Mouse (Mus musculus) limb, embryonic 11.5 days (tissue): Measurements from ENCODE around the gene Fbxl19. TPM values are rescaled to one million over a fixed set of nuclear protein-coding genes. Genes with fewer than 3 reads are reported as not detected.
"Not testable (repeated sequence)": the region's sequence is repeated elsewhere in the genome, so short reads cannot be mapped to it uniquely, and the experiment has no call there.

Experiments used
- ATAC-seq: fragments of 200-750 bp; cut with Nextera tagmentation; 2 replicates; pipeline ENCODE4 v1.8.0; 2017; ENCODE audit warnings: low read depth; ENCODE audit not compliant: insufficient number of reproducible peaks, low FRiP score, low TSS enrichment
- DNase-seq: peaks from one replicate; pipeline ENCODE4 v3.0.0-alpha.2; 2015; ENCODE audit warnings: low spot score
- H3K27ac ChIP-seq: fragments of 300-500 bp; sonication (generic); replicated peaks from 2 replicates; pipeline ENCODE4 v1.5.1; 2014; ENCODE audit warnings: low read depth, mild to moderate bottlenecking, low read length
- H3K27me3 ChIP-seq: fragments of 300-500 bp; sonication (generic); 2 replicates; pipeline ENCODE4 v1.6.1; 2014; ENCODE audit warnings: mild to moderate bottlenecking, low read length, mixed read lengths; ENCODE audit not compliant: control insufficient read depth, insufficient read depth
- H3K36me3 ChIP-seq: fragments of 300-500 bp; sonication (generic); 2 replicates; pipeline ENCODE4 v1.6.1; 2014; ENCODE audit warnings: mild to moderate bottlenecking, low read length, moderate library complexity, mixed read lengths; ENCODE audit not compliant: control insufficient read depth, insufficient read depth
- H3K4me1 ChIP-seq: fragments of 300-500 bp; sonication (generic); 2 replicates; pipeline ENCODE4 v1.6.1; 2014; ENCODE audit warnings: low read length, mixed read lengths; ENCODE audit not compliant: control insufficient read depth, insufficient read depth
- H3K4me2 ChIP-seq: fragments of 300-500 bp; sonication (generic); 2 replicates; pipeline ENCODE4 v1.6.1; 2014; ENCODE audit warnings: low read depth, mild to moderate bottlenecking, moderate library complexity; ENCODE audit not compliant: severe bottlenecking
- H3K4me3 ChIP-seq: fragments of 300-500 bp; sonication (generic); 2 replicates; pipeline ENCODE4 v1.5.1; 2014; ENCODE audit warnings: low read depth, low read length
- H3K9ac ChIP-seq: fragments of 300-500 bp; sonication (generic); 2 replicates; pipeline ENCODE4 v1.6.1; 2014; ENCODE audit warnings: mild to moderate bottlenecking, low read length
- H3K9me3 ChIP-seq: fragments of 300-500 bp; sonication (generic); 2 replicates; pipeline ENCODE4 v1.6.1; 2016; ENCODE audit warnings: low read length; ENCODE audit not compliant: control insufficient read depth
- WGBS: fragments of 180-500 bp; shearing (Covaris S2); extraction: QIAGEN DNeasy Blood & Tissue Kit; methylation state at CpG from one replicate; pipeline ENCODE4 v1.1.7; 2014; 5-methylcytosine and 5-hydroxymethylcytosine counted together
- polyA plus RNA-seq: library from polyadenylated mRNA; unstranded; fragments of >200 nt; fragmentation: Nextera tagmentation; extraction: Ambion mirVana; gene quantifications from 2 replicates; pipeline ENCODE4 v1.2.1, GENCODE M21; 2014

The Fbxl19 gene
- polyA plus RNA-seq, 1 experiment from 2014 or later, result 10.9 TPM

GRCm38 (mm10) chr7:127718339-127718738, 26.0 kb upstream of the Fbxl19 start:
- no peak overlapping the region for H3K4me2 ChIP-seq
- H3K27me3 ChIP-seq, result no peaks in the 10 kb centered on the region
- H3K36me3 ChIP-seq, result no peaks in the 10 kb centered on the region
- H3K4me3 ChIP-seq, result no peak overlapping the region
- no peak overlapping the region for H3K9ac ChIP-seq
- H3K4me1 ChIP-seq, result peaks cover 10% of the 10 kb centered on the region; the same call in 1 of the 2 replicates
- no peaks in the 10 kb centered on the region for H3K9me3 ChIP-seq
- no peak for DNase-seq
- H3K27ac ChIP-seq, result no peak overlapping the region
- WGBS, result 90% methylated on average over 6 of the region's 6 CpGs
- ATAC-seq, result no peak

GRCm38 (mm10) chr7:127719258-127719657, 25.1 kb upstream of the Fbxl19 start:
- Histone ChIP-seq H3K9ac (no peak overlapping the region), H3K27ac (no peak overlapping the region), H3K4me1 (peaks cover 2% of the 10 kb centered on the region; the same call in 1 of the 2 replicates), H3K4me2 (no peak overlapping the region), H3K36me3 (no peaks in the 10 kb centered on the region), H3K4me3 (no peak overlapping the region), H3K27me3 (no peaks in the 10 kb centered on the region), H3K9me3 (no peaks in the 10 kb centered on the region)
- no peak for ATAC-seq
- DNase-seq, result no peak
- 93% methylated on average over 6 of the region's 6 CpGs for WGBS

- no peaks in the 10 kb centered on the region for H3K36me3 ChIP-seq
- no peaks in the 10 kb centered on the region for H3K27me3 ChIP-seq
- H3K9ac ChIP-seq, result no peak overlapping the region
- H3K4me2 ChIP-seq, result no peak overlapping the region
- no peaks in the 10 kb centered on the region for H3K9me3 ChIP-seq
- ATAC-seq, result no peak
- H3K4me3 ChIP-seq, result no peak overlapping the region
- H3K27ac ChIP-seq, result no peak overlapping the region
- 60% methylated on average over 2 of the region's 2 CpGs for WGBS
- no peaks in the 10 kb centered on the region for H3K4me1 ChIP-seq
- no peak for DNase-seq
Measured at GRCm38 (mm10) chr7:127725490-127725889, 18.9 kb upstream of the Fbxl19 start.

- ATAC-seq, result no peak
- Histone ChIP-seq H3K4me2 (no peak overlapping the region), H3K4me3 (no peak overlapping the region), H3K4me1 (no peaks in the 10 kb centered on the region), H3K9me3 (no peaks in the 10 kb centered on the region), H3K9ac (no peak overlapping the region), H3K27me3 (no peaks in the 10 kb centered on the region), H3K36me3 (no peaks in the 10 kb centered on the region), H3K27ac (no peak overlapping the region)
- no peak for DNase-seq
- WGBS, result 54% methylated on average over 6 of the region's 6 CpGs
Measured at GRCm38 (mm10) chr7:127725924-127726323, 18.4 kb upstream of the Fbxl19 start.

- Histone ChIP-seq H3K9me3 (no peaks in the 10 kb centered on the region), H3K4me3 (no peak overlapping the region), H3K27ac (no peak overlapping the region), H3K36me3 (no peaks in the 10 kb centered on the region), H3K9ac (no peak overlapping the region), H3K4me2 (no peak overlapping the region), H3K4me1 (no peaks in the 10 kb centered on the region), H3K27me3 (no peaks in the 10 kb centered on the region)
- DNase-seq, result no peak
- no peak for ATAC-seq
- 83% methylated on average over 7 of the region's 7 CpGs for WGBS
Measured at GRCm38 (mm10) chr7:127727898-127728297, 16.4 kb upstream of the Fbxl19 start.

- Histone ChIP-seq H3K36me3 (no peaks in the 10 kb centered on the region), H3K9me3 (no peaks in the 10 kb centered on the region), H3K4me1 (no peaks in the 10 kb centered on the region), H3K27ac (no peak overlapping the region), H3K27me3 (no peaks in the 10 kb centered on the region), H3K4me2 (no peak overlapping the region), H3K4me3 (no peak overlapping the region), H3K9ac (no peak overlapping the region)
- 69% methylated on average over 4 of the region's 4 CpGs for WGBS
- ATAC-seq, result no peak
- DNase-seq, result no peak
Measured at GRCm38 (mm10) chr7:127730170-127730569, 14.2 kb upstream of the Fbxl19 start.

- not testable (repeated sequence) for H3K27ac ChIP-seq, H3K9ac ChIP-seq, DNase-seq, H3K4me2 ChIP-seq, ATAC-seq, H3K9me3 ChIP-seq, H3K4me1 ChIP-seq, H3K4me3 ChIP-seq, H3K27me3 ChIP-seq, H3K36me3 ChIP-seq
- WGBS, result no CpG with 5 or more reads among the region's 5 CpGs
Measured at GRCm38 (mm10) chr7:127732066-127732465, 12.3 kb upstream of the Fbxl19 start, which contains the start of gene Ctf2. Ctf2 (minus strand) TSS chr7:127732166.

GRCm38 (mm10) chr7:127745251-127745651, 908 bp downstream of the Fbxl19 start:
- Histone ChIP-seq H3K36me3 (peaks cover 19% of the 10 kb centered on the region), H3K9me3 (no peaks in the 10 kb centered on the region), H3K4me2 (peak overlapping the region; percentile 80), H3K27me3 (no peaks in the 10 kb centered on the region), H3K4me1 (peaks cover 8% of the 10 kb centered on the region), H3K9ac (peak overlapping the region; percentile 43), H3K4me3 (peak overlapping the region; percentile 87), H3K27ac (peak overlapping the region; percentile 93)
- DNase-seq, result peak; percentile 91
- under 1% methylated on average over 19 of the region's 19 CpGs for WGBS
- peak; percentile 76 for ATAC-seq
